Mouse (Mus musculus): ENCODE measurements at regions not wholly inside any gene's neighbourhood (a gene's known extent, or its start where the extent isn't known, plus 50 kb on each side); places are given as distances from the start of the nearest gene placed in this dataset.

GRCm38 (mm10) chr17:50453524-50453923 lies 55.7 kb upstream of the Plcl2 start:
- no peak overlapping the region for H3K4me3 ChIP-seq (replicated peaks; ENCODE audit: control insufficient read depth, low read depth, low read length)
- H3K27ac ChIP-seq (ENCODE audit: control insufficient read depth, insufficient read depth, low read depth, low read length, poor library complexity): peak overlapping the region; percentile 10; the same call in 1 of the 2 replicates
- peaks cover 2% of the 10 kb centered on the region; the same call in 1 of the 2 replicates for H3K4me1 ChIP-seq (ENCODE audit: control insufficient read depth, insufficient read depth, low read length)
- TF ChIP-seq CTCF (IDR thresholded peaks at IDR 0.05; ENCODE audit: control insufficient read depth, insufficient read depth, low read length) (no peak), POLR2A (IDR thresholded peaks at IDR 0.05; ENCODE audit: borderline replicate concordance, control insufficient read depth, low read depth, low read length) (no peak)

DNA sequence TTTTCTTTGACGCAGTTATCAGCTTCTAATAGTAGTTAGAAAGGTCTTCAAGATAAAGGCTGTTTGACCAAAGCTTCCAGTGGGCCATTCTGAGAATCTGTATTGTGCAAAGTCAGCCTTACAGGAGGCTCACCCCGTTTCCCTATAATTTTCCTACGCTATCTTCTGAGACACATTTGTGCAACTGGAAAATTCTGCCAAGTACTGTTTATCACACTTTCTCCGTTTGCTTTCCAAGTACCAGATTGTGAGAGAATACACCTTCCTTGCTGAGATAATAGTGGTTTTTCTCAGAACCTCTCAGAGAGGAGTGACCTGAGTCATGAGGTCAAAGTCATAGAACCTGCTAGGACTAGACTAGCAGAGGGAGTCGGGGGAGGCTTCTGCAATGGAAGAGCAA lies 55.2 kb upstream of the Plcl2 start:
- no peak for TF ChIP-seq POLR2A (IDR thresholded peaks at IDR 0.05; ENCODE audit: borderline replicate concordance, control insufficient read depth, low read depth, low read length)
- TF ChIP-seq CTCF (IDR thresholded peaks at IDR 0.05; ENCODE audit: control insufficient read depth, insufficient read depth, low read length): no peak
- Histone ChIP-seq H3K4me3 (replicated peaks; ENCODE audit: control insufficient read depth, low read depth, low read length) (no peak overlapping the region), H3K27ac (ENCODE audit: control insufficient read depth, insufficient read depth, low read depth, low read length, poor library complexity) (no peak overlapping the region), H3K4me1 (ENCODE audit: control insufficient read depth, insufficient read depth, low read length) (peaks cover 2% of the 10 kb centered on the region; the same call in 1 of the 2 replicates)
- whole genome bisulfite sequencing: 66% methylated on average over 5 of the region's 5 CpGs

- no peak for TF ChIP-seq CTCF (IDR thresholded peaks at IDR 0.05; ENCODE audit: control insufficient read depth, insufficient read depth, low read length)
- TF ChIP-seq POLR2A (IDR thresholded peaks at IDR 0.05; ENCODE audit: borderline replicate concordance, control insufficient read depth, low read depth, low read length): no peak
- H3K4me3 ChIP-seq (replicated peaks; ENCODE audit: control insufficient read depth, low read depth, low read length): peak overlapping the region; percentile 34
- 87% methylated on average over 5 of the region's 5 CpGs for WGBS
- peaks cover 2% of the 10 kb centered on the region; the same call in 1 of the 2 replicates for H3K4me1 ChIP-seq (ENCODE audit: control insufficient read depth, insufficient read depth, low read length)
- peak overlapping the region; percentile 42 for H3K27ac ChIP-seq (ENCODE audit: control insufficient read depth, insufficient read depth, low read depth, low read length, poor library complexity)
Measured at GRCm38 (mm10) chr17:50454917-50455316, 54.3 kb upstream of the Plcl2 start.

GRCm38 (mm10) chr17:50455719-50456118 lies 53.5 kb upstream of the Plcl2 start:
- 71% methylated on average over 10 of the region's 10 CpGs for WGBS
- TF ChIP-seq POLR2A (IDR thresholded peaks at IDR 0.05; ENCODE audit: borderline replicate concordance, control insufficient read depth, low read depth, low read length) (no peak), CTCF (IDR thresholded peaks at IDR 0.05; ENCODE audit: control insufficient read depth, insufficient read depth, low read length) (no peak)
- Histone ChIP-seq H3K27ac (ENCODE audit: control insufficient read depth, insufficient read depth, low read depth, low read length, poor library complexity) (peak overlapping the region; percentile 77; the same call in 1 of the 2 replicates), H3K4me3 (replicated peaks; ENCODE audit: control insufficient read depth, low read depth, low read length) (peak overlapping the region; percentile 48), H3K4me1 (ENCODE audit: control insufficient read depth, insufficient read depth, low read length) (peaks cover 2% of the 10 kb centered on the region; the same call in 1 of the 2 replicates)

DNA sequence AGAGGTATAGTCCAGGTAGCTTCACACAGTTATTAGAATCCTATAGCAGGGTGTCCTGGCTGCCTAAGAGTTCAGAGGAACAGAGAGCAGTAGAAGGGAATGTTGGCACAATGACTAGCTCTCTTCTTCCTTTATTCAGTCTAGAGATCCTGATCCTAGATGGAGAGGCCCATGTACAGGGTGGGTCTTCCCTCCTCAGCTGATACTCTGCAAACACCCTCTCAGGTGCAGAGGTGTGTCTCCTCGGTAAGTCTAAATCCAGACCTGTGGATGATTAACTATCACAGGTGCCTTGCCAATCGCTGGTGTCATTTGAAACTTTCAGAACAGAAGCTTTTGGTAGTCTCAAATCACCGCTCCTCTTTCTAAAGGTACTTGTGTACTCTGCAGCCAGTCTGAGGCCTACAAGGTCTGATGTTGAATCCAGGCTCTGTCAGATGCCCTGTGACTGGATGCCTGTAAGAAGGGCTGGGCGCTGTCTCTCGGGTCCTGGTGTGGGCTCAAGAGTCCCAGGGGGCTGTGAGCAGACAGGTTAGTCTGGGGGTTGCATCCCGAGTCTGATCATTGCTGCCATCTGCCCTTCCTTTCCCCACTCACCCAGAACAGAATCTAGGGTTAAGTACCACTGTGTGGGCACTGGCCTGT lies 52.0 kb upstream of the Plcl2 start:
- WGBS: 90% methylated on average over 6 of the region's 6 CpGs
- Histone ChIP-seq H3K4me1 (ENCODE audit: control insufficient read depth, insufficient read depth, low read length) (peaks cover 2% of the 10 kb centered on the region; the same call in 1 of the 2 replicates), H3K4me3 (replicated peaks; ENCODE audit: control insufficient read depth, low read depth, low read length) (no peak overlapping the region), H3K27ac (ENCODE audit: control insufficient read depth, insufficient read depth, low read depth, low read length, poor library complexity) (peak overlapping the region; percentile 24)
- no peak for TF ChIP-seq POLR2A (IDR thresholded peaks at IDR 0.05; ENCODE audit: borderline replicate concordance, control insufficient read depth, low read depth, low read length)
- no peak for TF ChIP-seq CTCF (IDR thresholded peaks at IDR 0.05; ENCODE audit: control insufficient read depth, insufficient read depth, low read length)

DNA sequence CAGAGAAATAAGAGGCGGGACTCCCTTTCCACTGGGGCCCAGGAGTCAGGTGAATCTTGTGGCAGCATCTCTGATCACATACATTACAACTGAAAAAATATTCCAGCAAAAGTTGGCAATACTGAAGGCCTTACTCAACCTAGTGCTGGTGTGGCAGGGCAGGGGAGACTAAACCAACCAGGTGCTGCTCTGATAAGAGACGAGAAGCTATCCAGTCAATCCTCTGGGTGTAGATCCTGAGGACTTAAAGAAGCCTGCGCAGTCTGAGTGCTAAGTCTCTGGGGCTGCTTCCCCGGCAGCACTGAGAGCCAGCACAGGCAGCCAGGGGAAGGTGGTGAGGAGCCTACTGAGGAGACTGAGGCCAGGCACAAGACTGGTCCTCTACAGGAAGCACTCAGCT lies 51.0 kb upstream of the Plcl2 start:
- peak overlapping the region; percentile 80 for H3K27ac ChIP-seq (ENCODE audit: control insufficient read depth, insufficient read depth, low read depth, low read length, poor library complexity)
- TF ChIP-seq POLR2A (IDR thresholded peaks at IDR 0.05; ENCODE audit: borderline replicate concordance, control insufficient read depth, low read depth, low read length): peak; percentile 49; the same call in 1 of the 2 replicates
- no peak for TF ChIP-seq CTCF (IDR thresholded peaks at IDR 0.05; ENCODE audit: control insufficient read depth, insufficient read depth, low read length)
- H3K4me3 ChIP-seq (replicated peaks; ENCODE audit: control insufficient read depth, low read depth, low read length): no peak overlapping the region
- WGBS: 57% methylated on average over 4 of the region's 4 CpGs
- H3K4me1 ChIP-seq (ENCODE audit: control insufficient read depth, insufficient read depth, low read length): peaks cover 2% of the 10 kb centered on the region; the same call in 1 of the 2 replicates

Data from bone marrow, adult 2 months (tissue).